Mouse (Mus musculus): ENCODE measurements around the gene Rab13.
A peak's percentile ranks its signal among the peaks of the same experiment; 100 is the strongest.
"Not testable (repeated sequence)": the region's sequence is repeated elsewhere in the genome, so short reads cannot be mapped to it uniquely, and the experiment has no call there.

Rab13 gene

GRCm38 (mm10) chr3:90224331-90224730 lies 10.8 kb downstream of the Rab13 start:
- no peak for ATAC-seq (ENCODE audit: low TSS enrichment)

DNA sequence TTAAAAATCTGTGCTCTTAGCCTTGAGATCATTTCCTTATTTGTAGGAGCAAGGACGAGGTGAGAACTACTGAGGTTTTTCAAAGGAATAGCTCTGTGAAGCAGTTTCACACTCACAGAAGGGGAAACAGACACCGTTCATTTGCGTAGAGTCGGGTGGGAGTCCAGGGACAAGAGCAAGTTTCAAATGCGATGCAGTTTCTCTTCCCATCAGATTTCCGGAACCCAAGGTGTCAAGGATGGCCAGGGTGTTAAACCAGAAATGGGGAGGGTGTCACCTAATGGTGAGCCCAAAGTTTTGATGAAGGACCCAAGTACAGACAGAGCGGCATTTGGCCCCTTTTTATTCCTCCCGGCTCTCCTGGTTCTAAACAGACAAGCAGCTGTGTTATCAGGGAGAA lies 17.6 kb downstream of the Rab13 start:
- no peak; the same call in 1 of the 2 replicates for ATAC-seq (ENCODE audit: low TSS enrichment)

DNA sequence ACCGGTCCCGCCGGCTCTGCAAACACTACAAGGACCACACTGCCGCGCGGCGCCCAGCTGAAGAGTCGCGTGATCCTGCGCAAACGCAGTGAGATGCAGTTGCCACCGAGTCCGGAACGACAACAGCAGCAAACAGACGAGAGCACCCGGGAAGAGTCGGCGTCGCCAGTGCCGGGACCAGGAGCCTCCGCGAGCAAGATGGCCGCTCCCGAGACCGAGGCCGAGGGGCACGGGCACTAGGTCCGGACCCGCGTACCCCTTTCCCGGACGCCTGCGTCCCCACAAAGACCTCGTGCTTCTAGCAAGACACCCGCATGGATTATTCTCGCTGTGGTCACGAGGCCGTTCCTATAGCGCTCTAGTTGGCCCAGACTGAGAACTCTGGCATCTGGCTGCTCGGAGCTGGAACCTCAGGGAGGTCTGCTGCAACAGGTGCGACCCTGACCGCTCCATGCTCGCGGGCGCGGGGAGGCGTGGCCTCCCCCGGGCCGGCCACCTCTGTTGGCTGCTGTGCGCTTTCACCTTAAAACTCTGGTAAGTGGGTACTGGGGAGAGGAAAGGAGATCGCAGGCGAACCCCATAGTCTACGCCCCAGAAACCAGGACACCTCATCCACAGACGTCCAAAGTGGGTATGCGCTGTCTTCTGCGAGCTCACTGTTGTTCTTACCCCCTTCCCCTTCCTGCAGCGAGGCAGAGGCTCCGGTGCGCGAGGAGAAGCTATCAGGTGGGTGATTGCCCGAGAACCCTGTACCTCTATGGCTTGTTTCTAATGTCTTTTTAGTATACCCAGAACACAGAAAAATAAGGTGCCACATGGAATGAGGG lies 18.2 kb downstream of the Rab13 start, which contains the start of gene Jtb:
Gene Jtb, plus strand, starts transcription at position 91 of the 827 bp plus-strand sequence.
- peak; percentile 99 for ATAC-seq (ENCODE audit: low TSS enrichment)

DNA sequence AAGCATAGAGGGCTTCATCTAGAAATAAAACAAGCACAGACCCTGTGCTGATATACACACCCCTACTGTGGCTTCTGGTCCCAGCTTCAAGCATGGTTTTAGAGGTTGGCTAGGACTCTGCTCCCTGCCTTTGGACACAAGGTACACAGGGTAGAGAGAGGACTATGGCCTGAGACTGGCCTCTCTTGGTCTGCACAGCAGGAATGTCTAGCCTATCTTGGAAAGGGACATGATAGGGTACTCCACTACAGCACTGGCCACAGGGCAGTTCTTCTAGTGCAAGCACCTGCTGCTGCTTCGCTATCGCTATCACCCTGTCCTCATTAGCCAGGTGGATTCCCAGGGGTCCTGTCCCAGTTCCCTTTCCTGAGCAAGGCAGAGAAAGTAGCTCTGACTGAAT lies 27.8 kb downstream of the Rab13 start:
- ATAC-seq (ENCODE audit: low TSS enrichment): no peak

DNA sequence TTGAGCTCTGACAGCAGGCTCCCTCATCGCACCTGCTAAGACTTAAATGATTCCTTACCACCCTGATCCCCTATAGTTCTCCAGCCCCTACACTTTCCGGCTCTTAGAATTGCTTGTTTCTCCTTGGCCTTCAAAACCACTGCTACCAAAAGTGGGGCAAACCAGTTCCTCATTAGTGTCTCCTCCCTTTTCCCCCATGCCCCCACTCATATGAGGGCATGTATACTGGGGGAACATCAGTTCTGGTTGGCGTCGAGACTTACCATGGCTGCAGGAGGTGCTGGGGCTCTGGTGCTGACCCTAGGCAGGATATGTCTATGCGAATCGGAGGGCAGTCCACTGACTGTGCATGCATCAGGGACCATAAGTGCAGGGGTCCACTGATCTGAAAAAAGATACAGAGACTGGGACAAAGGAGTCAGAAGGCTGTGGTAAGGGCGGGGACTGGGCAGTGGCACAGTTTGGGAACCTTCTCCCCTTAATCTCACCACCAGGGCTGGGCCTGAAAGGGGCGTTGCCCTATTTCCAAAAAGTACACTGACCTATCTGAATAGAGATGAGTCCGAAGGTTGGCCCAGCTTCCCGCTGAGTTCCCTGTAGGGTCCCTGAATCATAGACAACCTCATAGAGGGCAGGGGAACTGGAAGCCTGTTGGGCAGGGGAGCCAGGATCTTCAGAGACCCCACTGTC lies 28.3 kb downstream of the Rab13 start:
- ATAC-seq (ENCODE audit: low TSS enrichment): no peak

GRCm38 (mm10) chr3:90242984-90243775 lies 29.7 kb downstream of the Rab13 start, which contains the start of gene Creb3l4:
Gene Creb3l4 (minus strand): TSS chr3:90243512.
- ATAC-seq (ENCODE audit: low TSS enrichment): no peak

GRCm38 (mm10) chr3:90245406-90245805 lies 31.9 kb downstream of the Rab13 start:
- ATAC-seq (ENCODE audit: low TSS enrichment): no peak

DNA sequence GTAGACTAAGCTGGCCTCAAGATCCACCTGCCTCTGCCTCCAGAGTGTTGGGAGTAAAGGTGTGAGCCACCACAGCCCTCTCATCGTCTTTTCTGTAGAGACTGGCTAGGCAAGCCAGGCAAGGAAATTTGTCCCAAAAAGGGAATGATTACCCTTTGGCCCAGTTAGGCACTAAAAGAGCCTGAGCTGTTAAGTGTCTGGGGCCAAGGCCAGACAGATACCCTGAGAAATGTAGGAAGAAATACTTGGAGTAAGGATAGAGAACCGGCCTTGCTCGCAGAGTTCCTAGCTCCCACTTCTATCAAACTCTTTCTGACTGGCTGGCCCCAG lies 34.1 kb downstream of the Rab13 start:
- no peak for ATAC-seq (ENCODE audit: low TSS enrichment)

- peak; percentile 88 for ATAC-seq (ENCODE audit: low TSS enrichment)
These were observed 34.7 kb downstream of the Rab13 start, which contains the start of gene Slc39a1 for GRCm38 (mm10) chr3:90247960-90248745. Gene Slc39a1 (plus strand): TSS chr3:90248172.

DNA sequence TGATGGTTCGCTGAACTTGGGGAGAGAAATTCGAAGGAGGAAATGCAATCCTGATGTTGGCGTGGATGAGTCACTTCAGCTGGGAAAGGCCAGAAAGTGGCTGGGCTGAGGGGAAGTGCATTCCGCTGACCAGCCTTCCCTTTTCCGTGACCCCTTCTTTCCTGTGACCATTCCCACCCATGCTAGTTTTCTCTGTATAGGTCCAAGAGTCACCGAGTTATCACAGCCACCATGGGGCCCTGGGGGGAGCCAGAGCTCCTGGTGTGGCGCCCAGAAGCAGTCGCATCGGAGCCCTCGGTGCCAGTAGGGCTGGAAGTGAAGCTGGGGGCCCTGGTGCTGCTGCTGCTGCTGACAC lies 35.2 kb downstream of the Rab13 start:
- ATAC-seq (ENCODE audit: low TSS enrichment): 0 out of 2 replicates have a peak, but pooled peaks have one; percentile 1

- no peak for ATAC-seq (ENCODE audit: low TSS enrichment)
These were observed 37.3 kb downstream of the Rab13 start for GRCm38 (mm10) chr3:90250791-90251190.

- ATAC-seq (ENCODE audit: low TSS enrichment): not testable (repeated sequence)
These were observed 38.3 kb downstream of the Rab13 start for GRCm38 (mm10) chr3:90251731-90252226.

DNA sequence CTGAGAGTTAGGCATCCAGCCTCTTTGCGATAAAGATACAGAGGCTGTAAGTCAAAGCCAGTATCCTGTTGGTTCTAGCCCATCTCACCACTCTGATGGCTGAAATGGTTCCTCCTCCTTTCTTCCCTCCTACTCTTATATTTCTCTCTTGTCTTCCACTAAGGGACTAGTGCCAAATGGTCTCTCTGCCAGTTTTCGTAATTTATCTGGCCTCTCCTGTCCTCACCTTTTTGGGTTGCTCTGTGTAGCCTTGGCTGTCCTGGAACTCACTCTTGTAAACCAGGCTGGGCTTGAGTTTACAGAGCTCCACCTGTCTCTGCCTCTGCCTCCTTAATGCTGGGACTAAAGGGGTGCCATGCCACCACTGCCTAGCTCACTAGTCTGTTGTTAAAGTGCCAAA lies 39.2 kb downstream of the Rab13 start:
- not testable (repeated sequence) for ATAC-seq (ENCODE audit: low TSS enrichment)

DNA sequence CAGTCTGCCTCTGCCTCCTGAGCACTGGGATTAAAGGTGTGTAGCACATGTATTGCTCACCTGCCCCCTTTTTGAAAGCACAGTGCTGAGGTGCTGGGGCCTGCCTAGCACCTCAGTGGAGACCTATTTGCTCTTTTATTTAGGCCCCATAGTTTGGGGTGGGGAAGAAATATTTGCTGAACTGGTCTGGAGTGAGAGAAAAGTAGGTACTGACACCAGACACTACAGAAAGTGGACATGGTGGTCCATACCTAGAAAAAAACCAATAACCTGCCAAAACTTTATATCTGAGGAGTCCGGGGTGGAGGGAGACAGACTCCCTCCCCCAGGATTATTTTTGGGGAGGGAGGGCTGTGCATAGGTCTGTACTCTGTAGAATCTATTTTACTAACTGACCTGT lies 39.7 kb downstream of the Rab13 start:
- ATAC-seq (ENCODE audit: low TSS enrichment): not testable (repeated sequence)

GRCm38 (mm10) chr3:90253653-90254418 lies 40.3 kb downstream of the Rab13 start, which contains the start of gene Crtc2:
Gene Crtc2 (plus strand): TSS chr3:90254163.
- ATAC-seq (ENCODE audit: low TSS enrichment): peak; percentile 92

GRCm38 (mm10) chr3:90254419-90255193 lies 41.1 kb downstream of the Rab13 start:
- ATAC-seq (ENCODE audit: low TSS enrichment): no peak; the same call in none of the 2 replicates

DNA sequence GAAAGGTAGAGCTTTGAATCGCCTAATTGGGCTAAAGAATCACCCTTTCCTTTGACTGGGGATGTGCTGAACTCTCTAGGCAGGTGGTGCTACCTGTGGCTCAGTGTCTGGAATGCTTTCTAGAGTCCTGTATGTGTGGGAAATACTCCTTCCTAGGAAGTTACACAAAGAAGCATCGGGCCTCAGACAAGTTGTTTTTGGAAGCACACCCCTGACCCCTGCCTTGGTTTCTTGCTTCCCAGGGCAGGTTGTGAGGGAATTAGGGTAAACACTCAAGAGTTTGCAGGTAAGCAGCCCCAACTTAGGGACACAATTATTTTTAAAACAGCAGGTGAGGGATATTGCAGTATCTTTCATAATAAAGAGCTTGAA lies 41.7 kb downstream of the Rab13 start:
- no peak for ATAC-seq (ENCODE audit: low TSS enrichment)

- ATAC-seq (ENCODE audit: low TSS enrichment): no peak
These were observed 42.4 kb downstream of the Rab13 start for GRCm38 (mm10) chr3:90255784-90256353.

Data from frontal cortex, adult (tissue).